Mouse (Mus musculus) brain, embryonic 14.5 days (tissue): ENCODE results near the gene Ccdc177. TPM values are rescaled to one million over a fixed set of nuclear protein-coding genes. Genes with fewer than 3 reads are reported as not detected.
A peak's percentile ranks its signal among the peaks of the same experiment; 100 is the strongest.

Source experiments
- DNase-seq: peaks from one replicate; pipeline ENCODE4 v3.0.0-alpha.2; 2011; ENCODE audit warnings: low read depth
- CTCF ChIP-seq: fragments of 200-500 bp; IDR thresholded peaks from 2 replicates; pipeline ENCODE4 v1.5.1; 2012; ENCODE audit warnings: inconsistent platforms, mild to moderate bottlenecking, moderate library complexity, borderline replicate concordance; ENCODE audit not compliant: insufficient read depth, insufficient read length; ENCODE audit errors: extremely low read depth
- POLR2A ChIP-seq: fragments of 200-500 bp; IDR thresholded peaks from 2 replicates; pipeline ENCODE4 v1.6.1; 2012; ENCODE audit warnings: mild to moderate bottlenecking, inconsistent platforms, borderline replicate concordance; ENCODE audit not compliant: poor library complexity, insufficient read depth, insufficient read length, severe bottlenecking; ENCODE audit errors: extremely low read depth
- polyA plus RNA-seq: library from polyadenylated mRNA; depleted of rRNA; stranded (reverse); fragments of >200 nt; gene quantifications from 2 replicates; pipeline ENCODE4 v1.2.3, GENCODE M21; 2012; rRNA removed

The Ccdc177 gene
- polyA plus RNA-seq, result 13.0 and 15.3 TPM in 2 replicates

DNA sequence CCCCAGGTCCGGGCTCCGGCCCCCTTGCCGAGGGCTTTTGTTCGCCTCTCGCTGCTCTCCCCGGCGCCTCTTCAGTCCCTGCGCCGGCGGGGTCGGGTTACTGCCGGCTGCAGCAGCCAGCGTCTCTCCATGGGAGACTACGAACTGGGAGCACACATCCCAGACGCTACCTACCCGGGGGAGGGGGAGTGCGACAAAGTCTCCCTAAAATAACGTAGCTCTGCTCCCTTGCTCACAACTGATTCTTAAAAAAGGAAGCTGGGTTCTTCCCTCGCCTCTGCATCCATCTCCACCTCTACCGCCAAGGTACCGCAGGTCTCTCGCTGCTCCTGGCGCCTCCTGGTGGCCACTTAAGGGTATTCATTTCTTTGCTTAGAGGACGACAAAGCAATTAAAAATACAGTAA, at the start of gene Ccdc177:
Ccdc177 (minus strand) TSS at position 292 of the 406 bp plus-strand sequence.
- TF ChIP-seq CTCF, result peak; percentile 92
- 0 out of 2 replicates have a peak, but pooled peaks have one; percentile 17 for TF ChIP-seq POLR2A
- peak; percentile 97 for DNase-seq

DNA sequence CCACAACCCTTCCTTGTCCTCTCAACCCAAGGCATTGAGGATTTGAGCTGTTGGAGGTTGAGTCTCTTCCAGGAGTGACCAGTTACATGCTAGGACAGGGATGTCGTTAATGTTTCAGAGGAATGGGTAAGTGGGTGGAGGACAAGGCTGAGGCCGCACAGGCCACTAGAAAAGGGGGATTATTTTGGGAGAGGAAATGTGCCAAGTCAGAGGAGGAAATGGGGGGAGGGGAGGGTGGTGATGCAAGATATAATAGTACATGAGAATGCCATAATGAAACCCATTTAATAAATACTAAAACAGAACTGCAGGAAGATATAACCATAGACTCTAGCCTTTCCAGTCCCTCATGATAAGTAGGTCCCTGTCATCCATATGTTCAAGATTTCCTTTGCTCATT, 49.5 kb upstream of the Ccdc177 start:
- TF ChIP-seq POLR2A (no peak), CTCF (no peak)
- DNase-seq, result no peak

DNA sequence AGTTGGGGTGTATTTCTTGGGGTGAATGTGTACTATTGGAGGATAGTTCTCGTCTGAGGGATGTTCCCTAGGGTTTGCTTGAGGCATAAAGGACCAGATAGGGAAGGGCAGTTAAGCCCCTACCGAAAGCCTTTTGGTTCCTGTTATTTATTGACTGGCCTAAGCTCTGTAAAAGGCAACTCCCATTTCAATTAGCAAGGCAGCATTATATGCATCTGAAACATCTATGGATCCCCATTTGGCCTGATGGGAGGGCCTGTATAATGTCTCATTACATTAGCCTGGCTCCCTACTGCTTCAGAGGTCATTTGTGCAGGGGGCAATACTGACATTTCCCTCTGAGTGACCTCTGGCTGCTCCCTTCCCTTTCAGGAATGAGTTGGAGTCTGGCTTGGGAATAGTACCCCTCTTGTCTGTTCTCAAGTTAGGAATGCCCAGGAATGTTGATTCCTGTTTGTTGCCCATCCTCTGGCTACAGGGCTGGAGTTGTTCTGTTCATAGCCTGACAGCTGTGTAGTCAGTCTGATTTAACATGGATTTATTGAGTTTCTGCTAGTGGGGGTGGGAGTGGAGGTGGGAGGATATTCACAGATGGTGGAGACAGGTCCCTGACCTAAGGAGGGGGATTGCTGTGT, 47.1 kb upstream of the Ccdc177 start:
- TF ChIP-seq POLR2A (no peak), CTCF (no peak)
- no peak for DNase-seq

DNA sequence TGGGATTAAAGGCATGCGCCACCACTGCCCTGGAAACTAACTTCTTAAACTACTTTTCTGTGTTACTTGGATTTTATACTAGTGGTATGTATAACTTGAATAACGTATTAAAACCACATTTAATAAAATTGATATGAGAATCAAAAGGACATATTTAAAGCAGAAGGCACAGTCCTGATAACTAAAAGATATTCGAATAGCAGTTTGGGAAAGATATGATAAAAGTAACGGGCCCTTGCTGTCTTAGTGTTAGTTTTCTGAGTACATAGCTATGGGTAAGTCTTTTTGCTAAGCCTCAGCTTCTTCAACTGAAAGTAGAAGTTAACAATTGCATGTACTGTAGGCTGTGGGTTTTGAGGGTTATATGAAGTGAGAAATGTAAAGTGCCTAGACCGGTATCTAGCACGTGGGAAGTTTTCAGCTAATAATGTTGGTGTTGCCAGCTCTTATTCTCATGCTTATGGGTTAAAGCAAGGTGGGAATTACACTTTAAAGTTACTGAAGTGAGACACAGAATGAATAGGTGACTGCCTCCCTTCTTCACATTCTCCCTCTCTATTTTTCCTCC, 44.5 kb upstream of the Ccdc177 start:
- TF ChIP-seq CTCF, result no peak
- TF ChIP-seq POLR2A, result no peak
- DNase-seq, result no peak

DNA sequence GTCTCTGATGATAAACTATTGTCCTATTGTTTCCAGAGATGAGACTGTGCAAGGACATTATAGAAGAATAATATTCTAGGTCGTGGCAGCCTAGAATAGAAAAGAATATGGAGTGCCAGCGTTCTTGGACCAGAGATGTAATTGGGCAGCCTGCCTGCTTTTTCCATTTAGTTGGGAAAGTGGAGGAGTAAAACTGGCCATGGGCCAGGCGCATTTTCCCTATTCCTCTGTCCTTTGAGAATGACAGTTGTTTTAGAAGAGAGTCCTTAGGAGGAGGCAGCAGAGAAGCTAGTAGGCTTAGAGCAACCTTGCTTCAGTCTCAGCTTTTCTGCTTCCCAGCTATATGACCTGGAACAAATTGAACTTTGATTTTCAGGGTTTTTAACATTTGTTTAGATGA, 43.4 kb upstream of the Ccdc177 start:
- peak; percentile 78 for DNase-seq
- no peak for TF ChIP-seq CTCF

DNA sequence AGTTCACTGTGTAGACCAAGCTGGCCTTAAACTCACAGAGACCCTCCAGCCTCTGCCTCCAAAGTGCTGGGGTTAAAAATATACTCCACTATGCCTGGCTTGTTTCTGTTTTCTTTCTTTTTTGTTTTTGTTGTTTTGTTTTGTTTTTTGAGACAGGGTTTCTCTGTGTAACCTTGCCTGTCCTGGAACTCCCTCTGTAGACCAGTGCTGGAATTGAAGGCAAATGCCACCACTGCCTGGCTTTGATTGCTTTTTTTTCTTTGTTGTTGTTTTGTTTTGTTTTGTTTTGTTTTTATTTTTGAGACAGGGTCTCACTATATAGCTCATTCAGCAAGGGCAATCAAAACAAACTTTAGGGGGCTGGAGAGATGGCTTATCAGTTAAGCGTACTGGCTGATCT, 41.0 kb upstream of the Ccdc177 start:
- no peak for DNase-seq
- TF ChIP-seq CTCF (no peak), POLR2A (no peak)

DNA sequence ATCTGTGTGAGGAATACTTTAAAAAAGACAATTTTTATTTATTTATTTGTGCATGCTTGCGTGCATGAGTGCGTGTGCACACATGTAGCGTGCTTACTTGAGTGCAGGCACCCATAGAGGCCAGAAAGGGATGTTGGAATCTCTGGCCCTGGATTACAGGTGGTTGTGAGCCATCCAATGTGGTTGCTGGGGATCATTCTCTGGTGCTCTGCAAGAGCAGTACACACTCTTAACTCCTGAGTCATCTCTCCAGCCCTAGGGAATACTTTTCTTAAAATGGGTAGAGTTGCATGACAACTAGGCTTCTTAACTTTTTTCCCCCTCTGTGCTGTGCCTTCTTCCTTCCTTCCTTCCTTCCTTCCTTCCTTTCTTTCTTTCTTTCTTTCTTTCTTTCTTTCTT, 39.7 kb upstream of the Ccdc177 start:
- no peak for DNase-seq
- TF ChIP-seq CTCF (no peak), POLR2A (no peak)

DNA sequence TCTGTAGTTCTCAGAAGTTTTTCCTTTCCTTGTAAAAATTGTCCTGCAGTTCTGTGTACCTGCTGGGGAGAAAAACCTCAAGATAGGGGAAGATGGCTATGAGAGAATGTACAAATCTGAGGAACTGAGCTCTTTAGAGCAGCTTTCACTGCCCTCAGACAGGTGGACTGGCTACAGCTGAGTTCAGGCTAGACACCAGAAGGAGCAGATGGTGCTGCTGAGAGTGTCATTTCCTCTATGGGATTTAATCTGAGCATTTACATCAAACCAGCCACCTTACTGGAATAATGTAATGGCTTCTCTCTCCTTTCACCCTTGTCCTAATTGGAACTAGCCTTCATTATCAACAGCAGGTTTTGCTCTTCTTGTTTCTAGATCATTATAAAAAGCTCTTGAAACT, 37.8 kb upstream of the Ccdc177 start:
- TF ChIP-seq CTCF, result no peak
- no peak for TF ChIP-seq POLR2A
- DNase-seq, result peak; percentile 70

DNA sequence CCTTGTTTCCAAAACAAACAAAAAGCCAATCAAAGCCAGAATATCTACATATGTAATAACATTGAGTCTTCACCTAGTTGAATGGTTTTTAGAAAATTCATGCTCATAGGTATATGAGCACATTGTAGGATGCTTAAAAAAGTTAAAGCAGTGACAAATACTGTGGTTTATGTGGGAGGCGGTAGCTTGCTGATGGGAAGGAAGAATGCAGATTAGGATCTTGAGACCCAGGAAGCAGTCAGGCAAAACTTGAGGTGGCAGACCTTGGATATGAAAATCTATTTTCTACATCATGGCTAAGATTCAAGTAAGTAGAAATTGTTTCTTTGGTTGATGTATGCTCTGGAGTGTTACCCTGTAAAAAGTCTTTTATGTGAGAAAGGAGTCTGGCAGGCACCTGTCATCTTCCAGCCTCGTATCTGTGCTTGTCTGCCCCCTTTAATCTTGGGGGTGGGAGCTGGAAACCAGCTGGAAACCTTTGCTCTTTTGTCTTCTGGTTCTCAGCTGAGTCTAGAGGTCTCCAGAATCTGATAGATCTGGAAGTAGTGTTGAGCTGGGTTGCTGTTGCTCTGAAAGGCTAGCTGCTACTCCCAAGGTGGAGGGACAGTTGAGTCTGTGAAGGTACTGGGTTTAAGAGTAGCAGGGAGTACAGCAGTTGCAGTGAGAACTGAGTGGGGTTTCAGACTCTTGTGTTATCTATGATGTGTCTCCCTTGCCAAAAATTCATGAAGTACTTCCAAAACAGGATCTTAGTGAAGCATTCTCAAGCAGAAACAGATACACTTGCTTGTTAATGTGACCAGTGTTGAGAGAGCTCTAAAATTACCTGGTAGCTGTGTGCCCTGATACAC, 34.7 kb upstream of the Ccdc177 start:
- TF ChIP-seq CTCF, result no peak
- no peak for TF ChIP-seq POLR2A
- DNase-seq, result no peak

DNA sequence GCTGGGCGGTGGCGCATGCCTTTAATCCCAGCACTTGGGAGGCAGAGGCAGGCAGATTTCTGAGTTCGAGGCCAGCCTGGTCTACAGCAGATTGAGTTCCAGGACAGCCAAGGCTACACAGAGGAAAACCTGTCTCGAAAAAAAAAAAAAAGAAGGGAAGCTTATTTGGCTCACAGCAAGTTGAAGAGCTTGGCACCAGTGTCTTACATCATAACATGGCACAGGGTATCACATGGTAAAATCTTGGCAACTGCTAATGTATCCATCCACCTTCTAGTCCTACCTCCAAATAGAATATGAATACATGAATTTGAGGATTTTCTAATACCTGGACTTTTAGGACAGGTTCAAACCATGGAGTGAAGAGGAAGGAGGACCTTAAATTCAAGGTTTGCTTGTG, 34.0 kb upstream of the Ccdc177 start:
- no peak for DNase-seq
- TF ChIP-seq POLR2A, result no peak

DNA sequence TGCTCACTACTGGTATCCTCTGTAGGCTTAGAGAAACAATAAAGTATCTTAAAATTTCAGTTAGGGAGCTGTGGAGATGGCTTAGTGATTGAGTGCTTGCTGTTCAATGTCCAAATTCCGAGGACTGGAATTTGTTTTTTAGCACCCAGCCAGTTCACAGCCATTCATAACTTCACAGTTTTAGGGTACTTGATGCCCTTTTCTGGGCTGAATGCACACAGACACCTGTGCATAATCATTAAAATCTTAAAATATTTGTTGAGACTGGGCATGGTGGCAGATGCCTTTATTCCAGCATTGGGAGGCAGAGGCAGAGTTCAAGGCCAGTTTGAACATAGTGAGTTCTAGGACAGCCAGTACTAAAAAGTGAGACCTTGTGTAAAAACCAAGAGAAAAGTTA, 33.0 kb upstream of the Ccdc177 start:
- DNase-seq, result no peak
- no peak for TF ChIP-seq POLR2A

DNA sequence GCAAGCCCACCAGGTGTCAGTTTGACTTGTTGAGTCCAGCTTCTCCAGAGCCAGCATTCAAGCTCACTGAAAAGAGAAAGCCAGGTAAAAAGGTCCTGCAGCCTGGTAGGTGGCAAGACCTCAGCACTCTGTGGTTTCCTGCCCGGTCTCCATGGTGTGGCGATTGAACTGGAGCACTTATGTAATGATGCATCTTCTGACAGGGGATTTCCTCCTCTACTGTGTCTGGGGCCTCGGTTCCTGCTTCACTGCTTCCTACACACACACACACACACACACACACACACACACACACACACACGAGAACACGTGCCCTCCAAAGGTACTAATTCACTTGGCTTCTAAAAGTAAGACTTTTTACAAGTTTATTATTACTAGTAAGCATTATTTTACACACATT, 32.4 kb upstream of the Ccdc177 start:
- DNase-seq, result no peak
- TF ChIP-seq POLR2A, result no peak
- no peak for TF ChIP-seq CTCF
